Mouse (Mus musculus) right cerebral cortex, postnatal 14 days (tissue): Measurements from ENCODE around the gene Pkd2l1.

Source experiments
- DNase-seq: peaks from one replicate; pipeline ENCODE4 v3.0.0; 2022

The Pkd2l1 gene

DNA sequence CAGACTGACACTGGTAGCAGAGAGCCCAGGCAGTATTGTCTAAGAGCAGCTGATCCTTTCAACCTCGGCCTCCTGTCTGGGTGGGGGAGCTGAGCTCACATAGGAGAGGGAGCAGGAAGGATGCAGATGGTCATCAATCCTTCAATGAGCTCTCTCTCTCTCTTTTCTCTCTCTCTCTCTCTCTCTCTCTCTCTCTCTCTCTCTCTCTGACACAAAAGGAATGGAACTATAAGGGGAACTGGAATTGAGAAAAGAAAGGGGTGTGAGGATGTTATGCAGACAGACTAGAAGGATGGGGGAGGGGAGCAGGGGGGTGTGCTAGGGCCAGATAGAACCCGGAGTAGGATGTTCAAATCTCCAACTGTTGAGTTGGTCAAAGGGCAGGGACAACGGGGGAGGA, at the start of gene Pkd2l1:
Pkd2l1 (minus strand) TSS at position 101 of the 400 bp plus-strand sequence.
- DNase-seq, result no peak

DNA sequence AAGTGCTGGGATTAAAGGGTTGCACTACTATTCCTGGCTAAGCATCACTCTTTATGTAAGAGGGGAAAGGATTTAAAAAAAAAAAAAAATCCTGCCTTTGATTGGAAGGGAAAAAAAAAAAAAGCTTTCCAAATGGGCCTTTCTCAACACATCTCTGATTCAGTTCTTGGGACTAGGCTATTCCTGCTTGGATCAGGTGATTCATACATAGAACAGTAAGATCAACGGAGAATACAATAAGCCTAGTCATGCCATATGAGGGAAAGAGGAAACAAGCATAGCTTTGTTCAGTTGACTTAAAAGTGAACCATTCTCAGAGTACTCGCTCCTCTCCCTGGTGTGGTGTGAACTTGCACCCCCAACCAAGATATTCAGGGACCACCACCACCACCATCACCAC, 46.7 kb upstream of the Pkd2l1 start:
- DNase-seq, result no peak

DNA sequence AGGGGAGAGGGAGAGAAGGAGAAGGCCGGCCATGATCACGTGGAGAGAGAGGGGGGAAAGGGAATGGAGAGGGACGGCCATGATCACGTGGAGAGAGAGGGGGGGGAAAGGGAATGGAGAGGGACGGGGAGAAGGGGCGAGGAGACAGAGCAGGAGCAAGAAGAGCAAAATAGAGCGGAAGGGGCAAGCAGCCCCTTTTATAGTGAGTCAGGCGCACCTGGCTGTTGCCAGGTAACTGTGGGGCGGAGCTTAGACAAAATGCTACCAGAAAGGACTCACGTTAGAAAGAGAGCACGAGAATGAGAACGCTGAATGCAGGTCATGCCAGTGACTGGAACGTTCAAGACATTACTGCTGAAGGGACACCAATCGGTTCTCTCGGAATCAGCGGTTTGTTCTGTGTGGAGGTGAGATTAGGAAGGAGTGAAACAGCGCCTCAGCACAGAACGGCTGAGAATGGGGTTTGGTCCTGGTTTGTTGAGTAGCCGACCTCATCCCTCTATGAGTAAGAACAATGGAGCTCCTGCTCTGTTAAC, 45.3 kb upstream of the Pkd2l1 start:
- no peak for DNase-seq

DNA sequence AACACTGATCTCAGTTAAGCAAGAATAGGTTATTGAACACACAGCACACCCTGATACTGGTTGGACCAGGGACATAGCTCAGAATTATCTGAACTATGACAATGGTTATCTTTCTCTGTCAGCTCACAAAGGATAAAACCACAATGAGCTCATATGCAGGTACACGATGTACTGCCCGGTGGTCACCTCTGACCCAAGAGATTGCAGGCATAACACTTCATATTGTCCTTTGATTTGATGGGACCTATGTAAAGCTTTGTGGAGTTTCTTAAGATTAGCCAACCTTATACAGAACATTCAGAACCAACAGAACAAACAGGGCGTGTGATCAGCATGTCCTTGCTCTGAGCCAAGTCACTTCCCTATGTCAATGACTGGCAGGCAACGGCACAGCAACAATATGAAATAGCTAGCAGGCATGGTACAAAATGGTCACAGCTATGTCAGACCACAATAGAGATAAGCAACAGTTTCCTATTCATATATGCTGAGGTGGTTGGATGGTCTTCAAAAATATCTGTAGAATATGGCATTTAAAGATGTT, 39.4 kb upstream of the Pkd2l1 start:
- DNase-seq, result no peak

DNA sequence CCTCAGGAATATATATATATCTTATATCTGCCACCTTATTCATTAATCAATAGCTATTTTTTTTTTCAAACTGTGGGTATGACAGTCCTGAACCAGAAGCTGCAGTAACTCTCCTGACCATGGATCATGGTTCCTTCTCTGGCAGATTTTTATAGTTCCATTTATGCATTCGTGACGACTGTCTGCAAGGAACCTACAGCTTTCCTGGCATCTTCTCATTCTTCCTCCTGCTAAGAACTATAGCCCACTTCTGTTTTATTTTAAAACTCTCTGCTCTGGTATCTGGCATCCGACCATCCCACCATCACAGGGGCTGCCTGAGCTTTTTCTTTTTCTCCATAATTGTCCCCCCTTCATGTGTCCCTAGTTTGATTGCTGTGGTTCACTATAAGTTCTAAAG, 38.0 kb upstream of the Pkd2l1 start:
- no peak for DNase-seq

DNA sequence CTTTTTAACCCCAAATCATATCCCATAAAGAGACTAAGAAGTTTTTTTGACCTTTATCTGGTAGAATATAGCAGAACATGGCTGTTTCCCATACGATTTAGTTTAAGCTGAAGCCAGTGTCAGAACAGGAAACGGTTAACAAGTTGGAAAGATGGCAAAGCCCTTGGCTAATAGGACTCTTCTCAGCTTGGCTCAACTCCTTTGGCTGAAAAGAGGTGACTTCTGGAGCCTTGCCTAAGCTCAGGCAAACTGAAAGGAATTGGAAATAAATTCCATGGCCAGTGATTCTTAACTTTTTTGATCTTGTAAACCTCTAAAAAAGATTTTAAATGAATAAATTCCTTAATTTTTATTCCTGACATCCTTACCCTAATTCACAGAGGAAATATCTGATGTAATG, 37.5 kb upstream of the Pkd2l1 start:
- no peak for DNase-seq

DNA sequence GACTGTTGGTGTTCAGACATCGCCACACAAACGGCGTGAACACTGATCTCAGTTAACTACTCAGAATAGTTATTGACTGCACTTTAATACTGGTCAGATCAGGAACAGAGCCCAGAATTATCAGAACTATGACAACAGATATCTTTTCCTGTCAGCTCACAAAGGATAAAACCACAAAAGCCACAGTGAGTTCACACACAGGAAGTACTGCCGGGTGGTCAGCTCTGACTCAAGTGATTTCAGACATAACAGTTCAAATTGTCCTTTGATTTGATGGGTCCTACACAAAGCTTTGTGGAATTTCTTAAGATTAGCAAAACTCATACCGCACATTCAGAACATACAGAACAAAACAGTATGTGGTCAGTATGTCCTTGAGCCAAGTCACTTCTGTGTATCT, 33.5 kb upstream of the Pkd2l1 start:
- DNase-seq, result no peak

DNA sequence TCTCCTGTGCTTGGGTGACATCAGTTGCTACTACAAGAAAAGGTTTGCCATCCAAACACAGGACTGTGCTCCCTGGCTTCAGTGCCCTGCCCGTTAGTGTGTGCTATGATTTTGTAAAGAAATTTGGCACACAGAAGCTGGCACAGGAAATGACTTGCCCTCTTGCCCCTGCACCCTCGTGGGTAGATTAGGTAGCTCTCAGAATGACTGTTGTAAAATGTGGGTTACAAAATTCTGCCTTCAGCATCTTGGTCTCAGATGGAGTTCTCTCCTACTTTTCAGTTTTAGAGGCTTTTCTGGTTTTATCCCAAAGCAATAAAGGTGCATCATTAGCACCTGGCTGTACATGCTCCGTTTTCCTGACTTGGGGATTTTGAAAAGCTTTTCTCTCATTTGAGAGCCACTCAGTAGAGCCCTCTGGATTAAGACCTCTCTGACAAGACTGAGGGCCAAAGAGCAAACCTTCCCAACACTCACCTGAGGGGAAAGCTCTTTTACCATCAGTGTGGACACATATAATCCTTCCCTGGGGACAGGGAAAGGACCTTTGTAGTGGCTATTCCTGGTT, 25.8 kb upstream of the Pkd2l1 start:
- DNase-seq, result no peak

DNA sequence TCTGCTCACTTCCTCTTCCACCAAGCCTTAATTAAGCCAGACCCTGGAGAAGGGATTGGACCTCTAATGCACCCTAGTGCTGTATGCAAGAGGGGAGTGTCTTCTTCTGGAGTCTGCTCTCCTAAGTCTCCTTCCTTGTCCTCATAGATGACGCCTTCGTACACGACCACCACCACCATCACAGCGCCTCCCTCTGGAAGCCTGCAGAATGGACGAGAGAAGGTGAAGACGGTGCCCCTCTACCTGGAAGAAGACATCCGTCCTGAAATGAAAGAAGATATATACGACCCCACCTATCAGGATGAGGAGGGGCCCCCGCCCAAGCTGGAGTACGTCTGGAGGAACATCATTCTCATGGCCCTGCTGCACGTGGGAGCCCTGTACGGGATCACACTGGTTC, 23.0 kb upstream of the Pkd2l1 start:
- DNase-seq, result no peak

DNA sequence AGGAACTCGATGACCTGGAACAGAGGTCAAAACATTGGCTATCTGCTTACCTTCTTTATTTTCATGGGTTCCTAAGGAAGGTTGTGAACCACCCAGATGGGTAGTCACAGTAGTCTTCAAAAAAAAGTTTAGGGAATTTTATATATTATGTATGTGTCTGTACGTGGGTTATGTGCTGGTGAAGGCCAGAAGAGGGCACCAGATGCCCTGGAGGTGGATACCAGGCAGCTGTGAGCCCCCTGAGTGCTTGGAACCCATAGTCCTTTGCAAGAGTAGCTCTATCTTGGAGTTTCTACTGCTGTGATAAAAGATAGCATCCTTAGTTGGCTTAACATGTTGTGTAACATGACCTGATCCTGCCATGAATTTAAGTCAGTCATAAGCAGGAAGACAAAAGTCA, 14.8 kb upstream of the Pkd2l1 start:
- DNase-seq, result no peak

DNA sequence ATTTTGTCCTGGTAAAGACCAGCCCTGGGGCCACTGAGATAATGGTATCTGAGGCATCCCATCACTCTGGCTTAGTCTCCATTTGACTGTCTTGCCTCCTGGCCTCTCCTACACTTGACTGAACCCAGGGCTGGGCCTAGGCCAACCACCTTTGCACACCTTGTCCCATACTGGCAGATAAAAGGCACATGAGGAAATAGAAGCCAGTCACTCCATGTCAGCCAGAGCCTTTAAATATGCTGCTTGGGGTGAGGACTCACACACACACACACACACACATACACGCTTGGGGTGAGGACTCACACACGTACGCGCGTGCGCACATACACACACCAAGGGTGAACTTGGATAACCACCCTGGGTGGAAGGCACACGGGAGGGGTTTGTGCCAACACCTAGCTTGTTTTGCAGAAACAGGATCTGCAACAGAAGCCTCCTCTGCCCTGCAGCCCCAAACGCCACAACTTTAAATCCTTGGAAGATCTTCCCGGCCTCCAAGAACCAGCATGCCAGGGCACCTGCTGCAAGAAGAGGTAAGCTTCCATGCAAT, 10.8 kb upstream of the Pkd2l1 start, which contains the start of gene Scd3:
Scd3 (plus strand) TSS at position 255 of the 550 bp plus-strand sequence.
- no peak for DNase-seq

DNA sequence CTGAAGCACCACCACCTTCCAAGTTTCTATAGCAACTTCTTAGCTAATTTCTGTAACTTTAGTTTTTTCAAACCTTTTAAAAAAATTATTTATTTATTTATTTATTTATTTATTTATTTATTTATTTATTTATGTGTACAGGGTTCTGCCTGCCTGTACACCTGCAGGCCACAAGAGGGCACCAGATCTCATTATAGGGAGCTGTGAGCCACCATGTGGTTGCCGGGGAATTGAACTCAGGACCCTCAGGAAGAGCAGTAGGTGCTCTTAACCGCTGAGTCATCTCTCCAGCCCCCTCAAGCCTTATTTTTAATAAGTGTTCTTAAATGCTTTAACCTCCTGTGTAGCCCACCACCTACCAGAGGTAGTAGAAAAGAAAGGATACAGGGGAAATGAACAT, 6.7 kb upstream of the Pkd2l1 start:
- DNase-seq, result peak; percentile 11

DNA sequence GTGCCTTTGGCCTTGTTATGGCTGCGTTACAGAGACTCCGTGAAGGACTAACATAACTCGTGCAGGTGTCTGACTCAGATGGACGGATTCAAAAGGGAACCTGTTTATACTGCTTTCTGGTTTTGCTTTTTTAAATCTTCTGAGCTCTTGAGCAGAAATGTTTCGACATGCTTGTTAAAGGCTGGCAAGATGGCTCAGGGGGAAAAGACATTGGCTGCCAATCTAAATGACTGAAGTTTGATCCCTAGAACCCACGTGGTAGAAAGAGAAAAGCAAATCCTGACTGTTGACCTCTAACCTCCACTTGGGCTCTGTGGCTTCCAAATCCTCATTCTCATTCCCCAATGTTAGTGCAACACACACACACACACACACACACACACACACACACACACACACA, 6.3 kb upstream of the Pkd2l1 start:
- DNase-seq, result no peak

DNA sequence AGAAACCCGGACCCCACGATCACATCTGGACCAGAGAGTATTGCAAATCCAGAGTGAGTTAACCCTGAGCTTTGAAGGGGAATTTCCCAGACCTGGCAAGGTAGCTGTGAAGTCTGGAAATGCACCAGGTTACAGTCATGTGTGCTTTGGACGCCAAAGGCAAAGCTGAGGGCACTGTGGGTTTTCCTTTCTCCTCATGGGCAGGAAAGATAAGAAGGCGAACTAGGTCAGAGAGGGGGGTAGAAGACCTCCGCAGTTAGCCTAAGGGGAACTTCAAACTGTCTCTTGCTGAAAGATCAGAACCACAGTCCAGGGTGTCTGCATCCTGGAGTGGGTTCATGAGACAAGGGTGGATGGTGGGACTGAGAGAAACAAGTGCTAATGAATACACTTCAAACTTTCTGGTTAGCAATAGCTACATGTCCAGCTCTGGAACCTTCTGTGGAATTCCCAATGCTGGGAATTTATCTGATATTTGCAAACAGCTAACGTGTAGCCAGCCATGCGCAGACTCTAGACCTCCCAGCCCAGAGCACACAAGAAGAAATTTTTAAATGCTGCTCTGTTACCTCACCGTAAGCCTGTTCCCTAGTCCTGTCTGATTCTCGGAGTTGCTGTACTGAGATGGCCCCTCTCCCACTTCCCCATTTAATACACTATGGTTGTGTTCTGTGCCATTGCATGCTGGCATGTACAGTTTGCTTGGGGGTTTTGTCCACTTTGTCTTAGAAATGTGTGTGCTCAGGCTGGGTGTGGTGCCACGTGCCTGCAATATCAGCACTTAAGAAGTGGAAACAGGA, 5.0 kb upstream of the Pkd2l1 start:
- no peak for DNase-seq

DNA sequence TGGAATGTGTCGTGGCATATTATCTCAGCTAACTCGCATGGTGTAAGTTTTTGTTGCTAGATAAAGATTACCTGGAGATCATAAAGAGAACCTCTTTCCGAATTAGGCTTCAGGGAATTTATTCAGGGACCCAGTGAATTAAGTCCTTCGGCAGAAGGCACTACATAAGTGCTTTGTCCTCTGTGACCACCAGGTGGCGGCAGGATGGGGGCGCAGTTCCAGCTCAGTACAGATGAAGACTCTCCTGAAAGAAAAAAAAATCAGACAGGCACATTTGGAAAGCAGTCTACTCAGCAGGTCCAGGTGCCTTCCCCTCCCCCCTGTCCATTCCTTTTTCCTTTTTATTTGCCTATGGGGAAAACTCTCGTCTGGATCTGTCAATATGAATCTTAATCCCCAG, 2.9 kb upstream of the Pkd2l1 start:
- peak; percentile 78 for DNase-seq

DNA sequence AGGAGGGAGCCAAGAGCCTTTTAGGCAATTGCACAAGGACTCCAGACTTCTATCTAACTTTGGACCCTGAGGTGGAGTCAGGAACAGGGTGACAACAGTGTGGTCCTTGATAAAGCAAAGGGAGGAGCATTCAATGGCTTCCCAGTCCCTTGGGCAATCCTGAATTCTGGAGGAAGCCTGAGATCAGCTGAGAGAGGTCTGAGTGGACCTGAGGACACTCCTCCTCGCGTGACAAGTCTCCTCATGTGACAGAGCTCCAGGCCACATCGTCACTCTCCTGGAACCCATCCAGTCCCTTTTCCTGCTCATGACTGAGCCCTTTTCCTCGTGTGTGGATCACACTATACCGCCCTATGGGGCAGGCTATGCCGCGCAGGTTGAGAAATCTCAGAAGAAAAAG, 1.7 kb upstream of the Pkd2l1 start:
- DNase-seq, result no peak

DNA sequence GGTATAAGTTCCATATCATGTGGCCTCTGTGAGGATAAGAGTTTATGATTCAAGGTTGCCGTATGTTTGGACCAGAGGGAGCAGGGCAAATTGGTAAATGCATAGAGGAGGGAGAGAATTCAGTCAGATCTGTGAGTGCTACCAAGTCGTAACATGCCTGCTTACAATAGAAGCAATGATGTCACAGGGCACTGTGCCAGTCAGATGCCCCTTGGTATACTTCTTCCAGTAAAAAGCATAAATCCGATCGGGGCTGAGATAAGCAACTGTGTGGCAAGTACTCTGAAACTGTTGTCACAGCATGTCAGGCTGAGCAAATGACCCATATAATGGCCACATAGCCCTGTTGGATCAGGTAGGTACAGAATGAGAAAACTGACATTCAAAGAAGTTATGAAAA, 3.2 kb downstream of the Pkd2l1 start:
- no peak for DNase-seq

DNA sequence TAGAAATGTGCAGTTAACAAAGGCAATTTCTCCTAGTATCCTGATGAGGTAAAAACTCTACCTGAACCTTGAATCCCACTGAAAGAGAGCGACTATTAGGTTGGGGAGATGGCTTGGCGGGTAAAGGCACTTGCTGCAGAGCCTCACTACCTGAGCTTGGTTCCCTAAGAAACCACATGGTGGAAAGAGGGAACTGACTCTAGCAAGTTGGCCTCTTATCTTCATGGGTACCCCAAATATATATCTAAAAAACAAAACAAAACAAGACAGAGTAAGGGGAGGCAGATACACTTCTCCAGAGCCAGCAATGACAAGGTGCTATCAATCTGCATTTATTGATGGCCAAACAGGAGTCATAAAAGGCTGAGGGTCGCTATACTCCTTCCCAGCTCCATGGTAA, 8.3 kb downstream of the Pkd2l1 start:
- no peak for DNase-seq

DNA sequence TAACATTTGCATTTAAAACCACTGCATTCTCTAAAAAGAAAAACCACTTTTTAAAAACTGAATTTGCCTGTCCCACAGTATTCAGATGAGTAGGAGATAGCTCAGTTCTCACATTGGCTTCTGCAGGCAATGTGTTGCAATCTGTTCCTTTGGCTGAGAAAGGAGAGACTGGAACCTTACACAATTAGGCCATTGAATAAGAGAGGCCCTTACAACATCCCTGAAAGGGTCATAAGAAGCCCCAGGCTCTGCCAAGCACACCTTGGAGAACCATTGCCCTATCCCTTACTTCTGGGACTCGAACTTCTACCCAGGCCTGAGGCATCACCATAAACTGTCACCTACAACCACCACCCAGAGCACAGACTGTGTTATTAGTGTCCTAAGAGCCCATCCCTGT, 11.7 kb downstream of the Pkd2l1 start:
- DNase-seq, result no peak

DNA sequence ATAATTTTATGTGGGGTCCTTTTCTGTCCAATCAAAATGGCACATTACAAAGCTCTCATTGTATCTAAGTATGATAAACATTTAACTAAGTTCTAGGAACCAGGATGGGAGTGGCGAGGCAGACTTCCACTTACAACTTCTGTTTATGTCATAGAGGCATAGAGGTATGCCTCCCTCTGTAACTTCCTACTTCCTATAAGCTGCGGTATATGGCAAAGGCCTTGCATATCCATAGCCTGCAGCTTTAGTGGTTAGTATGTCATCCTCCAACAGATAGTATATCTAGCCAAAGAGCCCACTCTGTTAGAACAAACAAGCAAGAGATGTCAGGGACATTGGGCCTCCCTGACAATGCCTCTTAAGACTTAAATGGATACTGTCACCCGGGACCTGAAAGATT, 15.5 kb downstream of the Pkd2l1 start:
- no peak for DNase-seq

DNA sequence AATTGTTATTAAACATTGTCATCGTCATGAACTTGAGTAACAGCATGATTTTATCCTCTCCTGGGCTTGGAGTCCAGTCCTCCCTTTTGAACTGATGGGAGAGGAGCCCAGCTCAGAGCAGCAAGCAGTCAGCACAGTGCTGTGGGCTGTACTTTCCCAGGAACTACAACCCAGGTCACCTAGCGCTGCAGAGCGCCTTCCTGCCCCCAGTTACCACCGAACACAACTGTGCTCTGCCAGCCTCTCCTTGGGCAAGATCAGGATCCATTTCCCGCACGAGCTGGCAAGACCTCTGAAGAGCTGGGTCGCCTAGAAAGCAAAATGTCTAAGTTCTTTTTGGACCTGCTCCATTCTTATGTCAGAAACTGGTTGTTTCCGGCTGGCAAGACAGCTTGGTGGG, 17.4 kb downstream of the Pkd2l1 start:
- no peak for DNase-seq

DNA sequence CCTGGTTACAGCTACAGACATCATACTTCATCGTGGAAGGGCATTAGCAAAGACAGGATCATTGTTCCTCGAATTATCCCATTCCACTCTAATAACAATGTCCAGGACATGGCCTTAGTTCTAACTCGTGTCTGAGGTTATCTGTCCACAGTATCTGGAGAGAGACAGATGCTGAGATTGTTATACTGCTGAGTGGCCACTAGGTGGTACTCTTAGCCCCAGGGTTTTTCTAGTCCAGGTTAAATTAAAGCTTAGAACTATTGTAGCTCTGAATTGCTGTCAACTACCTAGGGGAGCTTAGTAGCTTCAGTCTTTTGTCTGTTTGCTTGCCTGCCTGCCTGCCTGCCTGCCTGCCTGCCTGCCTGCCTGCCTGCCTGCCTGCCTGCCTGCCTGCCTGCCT, 30.7 kb downstream of the Pkd2l1 start:
- DNase-seq, result no peak

DNA sequence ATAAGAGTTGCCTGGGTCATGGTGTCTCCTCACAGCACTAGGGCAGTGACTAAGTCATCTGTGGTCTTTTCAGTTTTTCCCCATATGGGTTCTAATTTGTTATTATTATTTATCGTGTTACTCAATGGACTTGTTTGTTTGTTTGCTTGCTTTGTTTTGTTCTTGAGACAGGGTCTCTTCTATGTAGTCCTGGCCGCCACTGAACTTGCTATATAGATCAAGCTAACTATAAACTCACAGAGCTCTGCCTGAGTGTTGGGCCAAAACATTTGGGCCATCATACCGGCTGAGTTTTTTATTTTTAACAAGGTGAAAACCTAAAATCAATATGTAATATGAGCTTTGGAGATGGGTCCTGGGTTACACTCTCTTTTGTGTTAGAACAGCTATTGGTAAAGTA, 32.9 kb downstream of the Pkd2l1 start:
- no peak for DNase-seq

DNA sequence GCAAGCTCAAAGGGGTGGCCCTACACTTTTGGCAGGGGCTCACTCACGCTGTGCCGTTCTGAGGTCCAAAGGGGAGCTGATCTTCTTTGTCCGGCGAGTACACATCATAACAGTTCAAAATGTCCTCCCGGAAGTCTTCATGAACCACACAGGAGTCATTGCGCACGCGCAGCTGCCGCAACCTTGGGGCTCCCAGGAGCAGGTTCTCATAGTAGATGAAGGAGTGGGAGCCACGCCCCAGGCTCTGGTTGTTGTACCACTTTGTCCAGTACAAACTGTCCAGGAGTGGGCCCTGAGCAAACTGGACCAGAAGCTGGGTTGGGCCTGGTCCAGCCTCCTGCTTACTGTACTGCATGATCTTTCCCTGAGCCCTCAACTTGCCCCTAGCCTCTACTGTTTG, 35.2 kb downstream of the Pkd2l1 start:
- DNase-seq, result no peak
